Mouse (Mus musculus): Measurements from ENCODE around the gene Nfs1. TPM values are rescaled to one million over a fixed set of nuclear protein-coding genes. Genes with fewer than 3 reads are reported as not detected.
"Not testable (repeated sequence)": the region's sequence is repeated elsewhere in the genome, so short reads cannot be mapped to it uniquely, and the experiment has no call there.

The Nfs1 gene
- polyA plus RNA-seq, 1 experiment from 2014 or later: 29.7 TPM

DNA sequence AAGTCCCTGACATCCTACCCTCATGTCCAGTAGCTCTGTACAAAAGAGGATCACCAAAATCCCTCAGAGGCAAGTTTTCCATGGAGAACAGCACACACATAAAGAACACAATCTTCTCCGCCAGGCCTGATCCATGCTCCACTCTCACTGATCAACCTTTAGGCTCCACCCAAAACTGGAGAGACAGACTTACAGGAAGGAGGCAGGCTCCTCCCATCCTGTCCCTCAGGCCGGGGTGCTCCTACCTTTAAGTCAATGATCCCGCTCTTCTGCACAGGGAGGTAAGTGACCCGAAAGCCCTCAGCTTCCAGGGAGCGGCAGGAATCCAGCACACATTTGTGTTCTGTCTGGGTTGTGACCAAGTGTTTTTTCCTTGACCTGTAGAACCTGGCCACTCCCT is 9.8 kb downstream of the Nfs1 start:
- Histone ChIP-seq H3K4me2 (replicated peaks) (no peak overlapping the region), H3K36me3 (peaks cover 19% of the 10 kb centered on the region; the same call in 1 of the 2 replicates), H3K4me3 (no peak overlapping the region), H3K9me3 (replicated peaks) (no peaks in the 10 kb centered on the region), H3K9ac (no peak overlapping the region), H3K27me3 (no peaks in the 10 kb centered on the region), H3K27ac (no peak overlapping the region), H3K4me1 (no peaks in the 10 kb centered on the region)
- no peak for ATAC-seq (ENCODE audit: low FRiP score)
- WGBS: 90% methylated on average over 5 of the region's 5 CpGs

DNA sequence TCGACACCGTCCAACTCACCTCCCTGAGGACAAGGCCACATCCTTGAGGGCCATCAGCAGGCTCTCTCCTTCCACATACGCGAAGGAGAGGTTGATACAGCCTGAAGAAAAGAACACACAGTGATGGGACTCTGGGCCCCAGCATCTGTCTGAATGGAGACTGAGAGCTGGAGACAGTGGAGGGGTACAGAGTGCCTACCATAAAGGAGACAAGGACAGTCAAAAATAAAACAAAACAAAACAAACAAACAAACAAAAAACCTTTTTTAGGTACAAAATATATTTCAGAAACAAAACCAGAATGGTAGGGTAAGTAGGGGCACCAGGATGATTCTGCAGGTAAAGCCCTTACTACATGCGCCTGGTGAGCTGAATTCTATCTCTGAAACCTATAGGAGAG is 17.0 kb downstream of the Nfs1 start, which contains the start of gene Gm28036:
Gm28036 (minus strand) TSS at position 101 of the 400 bp plus-strand sequence.
- H3K9me3 ChIP-seq (replicated peaks): no peaks in the 10 kb centered on the region
- no peak within 1 kb of the TSS for H3K4me3 ChIP-seq
- H3K4me2 ChIP-seq (replicated peaks): no peak within 1 kb of the TSS
- H3K36me3 ChIP-seq: peaks cover 24% of the 10 kb centered on the region
- H3K4me1 ChIP-seq: no peaks in the 10 kb centered on the region
- no peak within 1 kb of the TSS for H3K9ac ChIP-seq
- H3K27ac ChIP-seq: no peak within 1 kb of the TSS
- 94% methylated on average over 5 of the region's 5 CpGs for WGBS
- H3K27me3 ChIP-seq: no peaks in the 10 kb centered on the region
- ATAC-seq (ENCODE audit: low FRiP score): no peak

- Histone ChIP-seq H3K9ac (no peak overlapping the region), H3K4me1 (no peaks in the 10 kb centered on the region), H3K4me2 (replicated peaks) (no peak overlapping the region), H3K27me3 (no peaks in the 10 kb centered on the region), H3K36me3 (peaks cover 16% of the 10 kb centered on the region), H3K27ac (no peak overlapping the region), H3K4me3 (no peak overlapping the region), H3K9me3 (replicated peaks) (no peaks in the 10 kb centered on the region)
- ATAC-seq (ENCODE audit: low FRiP score): no peak
- 94% methylated on average over 5 of the region's 5 CpGs for WGBS
Measured at GRCm38 (mm10) chr2:156123731-156124130, 20.3 kb downstream of the Nfs1 start.

DNA sequence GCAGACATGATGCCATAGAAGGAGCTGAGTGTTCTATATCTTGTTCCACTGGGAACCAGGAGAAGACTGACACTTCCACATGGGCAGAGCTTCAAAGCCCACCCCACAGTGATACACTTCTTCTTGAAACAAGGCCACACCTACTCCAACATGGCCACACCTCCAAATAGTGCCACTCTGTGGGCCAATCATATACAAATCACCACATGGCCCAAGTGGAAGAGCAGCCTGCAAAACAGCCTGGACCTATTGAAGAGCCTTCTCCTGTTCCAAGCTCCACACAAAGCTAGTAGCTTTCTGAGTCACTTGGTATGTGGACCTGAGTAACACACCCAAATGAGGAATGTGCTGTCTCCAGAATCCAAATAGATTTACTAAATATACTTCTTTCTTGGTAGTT is 24.4 kb downstream of the Nfs1 start:
- no peak overlapping the region for H3K4me2 ChIP-seq (replicated peaks)
- no peak for ATAC-seq (ENCODE audit: low FRiP score)
- H3K9me3 ChIP-seq (replicated peaks): no peaks in the 10 kb centered on the region
- peaks cover 8% of the 10 kb centered on the region; the same call in 1 of the 2 replicates for H3K36me3 ChIP-seq
- no peak overlapping the region for H3K9ac ChIP-seq
- H3K27ac ChIP-seq: no peak overlapping the region
- no peaks in the 10 kb centered on the region for H3K4me1 ChIP-seq
- H3K4me3 ChIP-seq: no peak overlapping the region
- H3K27me3 ChIP-seq: no peaks in the 10 kb centered on the region

DNA sequence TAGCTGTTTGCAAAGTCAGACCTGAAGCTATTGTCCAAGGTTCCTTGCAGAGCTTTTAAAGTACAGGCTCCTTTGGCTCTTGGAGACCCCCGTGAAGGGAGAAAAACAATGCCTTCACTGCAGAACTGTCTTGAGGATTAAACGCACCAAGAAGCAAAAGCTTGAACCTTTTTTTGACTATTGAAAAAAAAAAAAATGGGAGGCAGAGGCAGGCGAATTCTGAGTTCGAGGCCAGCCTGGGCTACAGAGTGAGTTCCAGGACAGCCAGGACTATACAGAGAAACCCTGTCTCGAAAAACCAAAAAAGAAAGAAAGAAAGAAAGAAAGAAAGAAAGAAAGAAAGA is 31.9 kb downstream of the Nfs1 start:
- WGBS: 19% methylated on average over 5 of the region's 5 CpGs
- H3K4me2 ChIP-seq (replicated peaks): peak overlapping the region; percentile 75
- not testable (repeated sequence) for ATAC-seq (ENCODE audit: low FRiP score); H3K36me3 ChIP-seq; H3K27me3 ChIP-seq; H3K4me1 ChIP-seq; H3K9me3 ChIP-seq (replicated peaks)
- H3K4me3 ChIP-seq: peak overlapping the region; percentile 95
- peak overlapping the region; percentile 97 for H3K9ac ChIP-seq
- peak overlapping the region; percentile 93 for H3K27ac ChIP-seq

- Histone ChIP-seq H3K9me3 (replicated peaks) (no peaks in the 10 kb centered on the region), H3K4me3 (peak within 1 kb of the TSS; percentile 95), H3K4me2 (replicated peaks) (peak within 1 kb of the TSS; percentile 75), H3K9ac (peak within 1 kb of the TSS; percentile 97), H3K27ac (peak within 1 kb of the TSS; percentile 93), H3K27me3 (no peaks in the 10 kb centered on the region), H3K36me3 (no peaks in the 10 kb centered on the region), H3K4me1 (peaks cover 11% of the 10 kb centered on the region)
- WGBS: under 1% methylated on average over 74 of the region's 74 CpGs
- ATAC-seq (ENCODE audit: low FRiP score): peak; percentile 94
Measured at GRCm38 (mm10) chr2:156111358-156112079, 32.5 kb downstream of the Nfs1 start, which contains the start of the genes Cpne1 and Rbm12. Cpne1 (minus strand) TSS chr2:156111965. Rbm12 (minus strand) TSS chr2:156111978.

DNA sequence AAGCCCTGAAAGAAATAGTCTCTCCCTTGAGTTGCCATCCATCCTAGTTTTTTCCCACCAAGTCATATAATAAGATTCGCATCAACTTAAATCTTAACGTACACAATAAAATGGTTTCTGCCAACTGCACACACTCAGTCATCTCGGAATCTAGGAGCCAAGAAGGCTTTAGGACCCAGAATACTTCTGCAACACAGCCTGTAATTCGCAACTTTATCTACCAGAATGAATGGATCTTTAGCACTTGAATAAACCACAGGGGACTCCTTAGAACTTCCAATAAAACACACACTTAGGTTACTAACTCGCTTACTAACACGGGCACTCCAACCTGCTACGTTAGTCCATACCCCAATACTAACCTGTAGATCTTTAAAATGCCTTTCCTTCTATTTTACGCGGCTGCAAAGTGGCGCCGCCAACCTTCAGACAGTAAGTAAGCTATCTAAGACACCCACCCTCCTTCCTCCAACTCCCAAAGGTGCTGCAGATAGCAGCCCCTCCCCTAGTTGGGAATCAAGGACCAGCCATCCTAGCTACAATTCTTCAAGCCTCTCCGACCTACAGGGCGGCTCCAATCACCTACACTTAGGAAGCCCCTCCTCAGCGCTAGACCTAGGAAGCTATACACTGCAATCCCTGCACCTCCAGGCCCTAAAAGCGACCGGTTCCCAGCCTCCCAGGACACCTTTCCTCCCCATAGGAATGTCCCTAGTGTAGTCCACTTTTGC is 33.2 kb downstream of the Nfs1 start:
- peak overlapping the region; percentile 93 for H3K27ac ChIP-seq
- ATAC-seq (ENCODE audit: low FRiP score): peak; percentile 67
- H3K27me3 ChIP-seq: no peaks in the 10 kb centered on the region
- peak overlapping the region; percentile 75 for H3K4me2 ChIP-seq (replicated peaks)
- peak overlapping the region; percentile 97 for H3K9ac ChIP-seq
- 1% methylated on average over 16 of the region's 16 CpGs for WGBS
- peaks cover 11% of the 10 kb centered on the region for H3K4me1 ChIP-seq
- 0 out of 2 replicates have a peak, but pooled peaks cover 4% of the 10 kb centered on the region for H3K36me3 ChIP-seq
- H3K9me3 ChIP-seq (replicated peaks): no peaks in the 10 kb centered on the region
- H3K4me3 ChIP-seq: peak overlapping the region; percentile 95

GRCm38 (mm10) chr2:156091926-156092325 is 52.1 kb downstream of the Nfs1 start:
- H3K4me3 ChIP-seq: no peak overlapping the region
- peaks cover 24% of the 10 kb centered on the region for H3K4me1 ChIP-seq
- H3K27ac ChIP-seq: no peak overlapping the region
- H3K27me3 ChIP-seq: no peaks in the 10 kb centered on the region
- H3K9me3 ChIP-seq (replicated peaks): no peaks in the 10 kb centered on the region
- ATAC-seq (ENCODE audit: low FRiP score): no peak
- no peak overlapping the region for H3K4me2 ChIP-seq (replicated peaks)
- 85% methylated on average over 5 of the region's 5 CpGs for WGBS
- no peak overlapping the region for H3K9ac ChIP-seq
- H3K36me3 ChIP-seq: peaks cover 25% of the 10 kb centered on the region

- H3K27ac ChIP-seq: no peak overlapping the region
- H3K27me3 ChIP-seq: no peaks in the 10 kb centered on the region
- WGBS: 54% methylated on average over 1 of the region's 1 CpGs
- no peak overlapping the region for H3K4me3 ChIP-seq
- ATAC-seq (ENCODE audit: low FRiP score): peak; percentile 73
- no peak overlapping the region for H3K4me2 ChIP-seq (replicated peaks)
- H3K4me1 ChIP-seq: peaks cover 24% of the 10 kb centered on the region
- H3K36me3 ChIP-seq: peaks cover 6% of the 10 kb centered on the region; the same call in 1 of the 2 replicates
- H3K9me3 ChIP-seq (replicated peaks): no peaks in the 10 kb centered on the region
- H3K9ac ChIP-seq: no peak overlapping the region
Measured at GRCm38 (mm10) chr2:156089799-156090198, 54.2 kb downstream of the Nfs1 start.

DNA sequence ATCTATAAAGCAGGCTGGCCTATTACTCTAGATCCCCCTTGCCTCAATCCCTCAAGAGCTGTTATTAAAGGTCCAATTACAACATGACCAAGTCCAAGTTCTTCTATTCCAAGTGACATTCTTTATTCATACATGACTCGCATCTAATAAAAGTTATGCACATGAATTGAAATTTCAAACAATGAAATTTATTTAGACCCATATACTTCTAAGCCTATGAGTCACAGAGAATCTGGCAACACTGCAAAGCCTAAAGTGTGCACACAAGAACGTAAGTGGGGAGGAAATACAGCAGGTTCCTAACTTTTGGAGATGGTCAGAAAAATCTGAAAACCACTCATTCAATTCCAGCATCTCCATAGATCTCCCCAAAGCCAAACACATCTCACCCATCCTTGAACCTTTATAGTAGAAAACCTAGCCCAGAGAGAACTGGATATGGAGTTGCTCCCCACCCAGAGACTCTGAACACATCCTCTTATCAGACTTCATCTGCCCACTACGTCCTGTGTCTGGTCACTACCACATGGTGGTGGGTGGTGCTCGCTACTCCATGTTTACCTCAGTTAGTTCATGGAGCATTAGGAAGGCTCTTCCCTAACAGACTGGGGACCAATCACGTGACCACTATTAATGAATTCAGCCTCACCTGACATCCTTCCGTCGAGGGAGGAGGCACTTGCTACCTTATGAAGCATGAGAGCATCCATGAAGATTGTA is 56.4 kb downstream of the Nfs1 start:
- WGBS: 86% methylated on average over 7 of the region's 7 CpGs
- H3K27me3 ChIP-seq: no peaks in the 10 kb centered on the region
- H3K4me2 ChIP-seq (replicated peaks): no peak overlapping the region
- H3K27ac ChIP-seq: no peak overlapping the region
- H3K9me3 ChIP-seq (replicated peaks): no peaks in the 10 kb centered on the region
- peaks cover 26% of the 10 kb centered on the region for H3K4me1 ChIP-seq
- no peak for ATAC-seq (ENCODE audit: low FRiP score)
- H3K4me3 ChIP-seq: no peak overlapping the region
- H3K36me3 ChIP-seq: peaks cover 6% of the 10 kb centered on the region; the same call in 1 of the 2 replicates
- no peak overlapping the region for H3K9ac ChIP-seq

DNA sequence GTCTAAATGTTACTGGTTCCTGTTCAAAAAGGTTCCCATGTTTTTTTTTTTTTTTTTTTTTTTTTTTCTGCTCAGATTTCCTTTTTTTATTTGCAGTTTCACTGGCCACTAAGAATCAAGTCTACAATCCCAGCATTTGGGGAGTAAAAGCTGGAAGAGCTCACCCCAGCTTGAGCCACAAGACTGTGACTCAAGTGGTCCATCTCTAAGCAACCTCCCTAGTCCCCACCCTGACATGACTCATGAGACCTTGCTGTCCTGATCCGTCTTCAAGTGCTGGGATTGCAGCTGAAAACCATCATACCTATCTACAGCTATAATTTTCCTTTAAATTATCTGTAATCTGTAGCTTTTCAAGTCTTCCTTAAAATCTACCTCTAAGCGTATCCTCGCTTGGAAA is 59.4 kb downstream of the Nfs1 start:
- H3K4me2 ChIP-seq (replicated peaks): no peak overlapping the region
- H3K4me1 ChIP-seq: peaks cover 12% of the 10 kb centered on the region; the same call in 1 of the 2 replicates
- no peak for ATAC-seq (ENCODE audit: low FRiP score)
- no peaks in the 10 kb centered on the region for H3K27me3 ChIP-seq
- 86% methylated on average over 3 of the region's 3 CpGs for WGBS
- peaks cover under 1% of the 10 kb centered on the region; the same call in 1 of the 2 replicates for H3K36me3 ChIP-seq
- no peak overlapping the region for H3K9ac ChIP-seq
- H3K4me3 ChIP-seq: no peak overlapping the region
- H3K9me3 ChIP-seq (replicated peaks): no peaks in the 10 kb centered on the region
- no peak overlapping the region for H3K27ac ChIP-seq

- no peak overlapping the region for H3K4me2 ChIP-seq (replicated peaks)
- H3K4me1 ChIP-seq: peaks cover 11% of the 10 kb centered on the region; the same call in 1 of the 2 replicates
- H3K9me3 ChIP-seq (replicated peaks): no peaks in the 10 kb centered on the region
- no peaks in the 10 kb centered on the region for H3K27me3 ChIP-seq
- no peak overlapping the region for H3K4me3 ChIP-seq
- no peak for ATAC-seq (ENCODE audit: low FRiP score)
- 92% methylated on average over 7 of the region's 7 CpGs for WGBS
- H3K9ac ChIP-seq: no peak overlapping the region
- no peak overlapping the region for H3K27ac ChIP-seq
- H3K36me3 ChIP-seq: peaks cover 40% of the 10 kb centered on the region
Measured at GRCm38 (mm10) chr2:156080391-156080790, 63.6 kb downstream of the Nfs1 start.
